Mouse (Mus musculus) heart, embryonic 11.5 days (tissue): ENCODE measurements around the gene Vps39. TPM values are rescaled to one million over a fixed set of nuclear protein-coding genes. Genes with fewer than 3 reads are reported as not detected.

Experiments
- ATAC-seq: fragments of 200-750 bp; cut with Nextera tagmentation; replicated peaks from 2 replicates; pipeline ENCODE4 v1.8.0; 2017; ENCODE audit warnings: moderate library complexity; ENCODE audit not compliant: insufficient number of reproducible peaks, low FRiP score, low TSS enrichment
- H3K27ac ChIP-seq: fragments of 300-500 bp; sonication (generic); 2 replicates; pipeline ENCODE4 v1.5.1; 2014; ENCODE audit warnings: mild to moderate bottlenecking, low read depth, low read length
- H3K27me3 ChIP-seq: fragments of 300-500 bp; sonication (generic); 2 replicates; pipeline ENCODE4 v1.6.1; 2014; ENCODE audit warnings: mild to moderate bottlenecking, low read length, mixed read lengths; ENCODE audit not compliant: control insufficient read depth, insufficient read depth
- H3K36me3 ChIP-seq: fragments of 300-500 bp; sonication (generic); 2 replicates; pipeline ENCODE4 v1.6.1; 2014; ENCODE audit warnings: mild to moderate bottlenecking, low read length, moderate library complexity, mixed read lengths; ENCODE audit not compliant: control insufficient read depth, insufficient read depth
- H3K4me1 ChIP-seq: fragments of 300-500 bp; sonication (generic); 2 replicates; pipeline ENCODE4 v1.6.1; 2014; ENCODE audit warnings: low read length; ENCODE audit not compliant: control insufficient read depth, insufficient read depth
- H3K4me2 ChIP-seq: fragments of 300-500 bp; sonication (generic); 2 replicates; pipeline ENCODE4 v1.6.1; 2014; ENCODE audit warnings: mild to moderate bottlenecking, moderate library complexity
- H3K4me3 ChIP-seq: fragments of 300-500 bp; sonication (generic); 2 replicates; pipeline ENCODE4 v1.5.1; 2014; ENCODE audit warnings: low read depth, low read length
- H3K9ac ChIP-seq: fragments of 300-500 bp; sonication (generic); 2 replicates; pipeline ENCODE4 v1.6.1; 2014; ENCODE audit warnings: mild to moderate bottlenecking, low read depth, low read length, moderate library complexity
- H3K9me3 ChIP-seq: fragments of 300-500 bp; sonication (generic); replicated peaks from 2 replicates; pipeline ENCODE4 v1.6.1; 2016; ENCODE audit warnings: low read length; ENCODE audit not compliant: control insufficient read depth
- WGBS: fragments of 180-500 bp; shearing (Covaris S2); extraction: QIAGEN DNeasy Blood & Tissue Kit; methylation state at CpG from one replicate; pipeline ENCODE4 v1.1.7; 2014; ENCODE audit not compliant: insufficient replicate concordance; 5-methylcytosine and 5-hydroxymethylcytosine counted together
- polyA plus RNA-seq: library from polyadenylated mRNA; unstranded; fragments of >200 nt; fragmentation: Nextera tagmentation; extraction: Ambion mirVana; gene quantifications from 2 replicates; pipeline ENCODE4 v1.2.1, GENCODE M21; 2014

Gene Vps39
- polyA plus RNA-seq, 1 experiment from 2014 or later: 19.1 TPM

GRCm38 (mm10) chr2:120314487-120314886 lies 38.5 kb downstream of the Vps39 start:
- 84% methylated on average over 4 of the region's 4 CpGs for WGBS
- Histone ChIP-seq H3K36me3 (peaks cover 5% of the 10 kb centered on the region; the same call in 1 of the 2 replicates), H3K4me1 (no peaks in the 10 kb centered on the region), H3K9ac (no peak overlapping the region), H3K9me3 (no peaks in the 10 kb centered on the region), H3K27me3 (no peaks in the 10 kb centered on the region), H3K4me2 (no peak overlapping the region), H3K4me3 (no peak overlapping the region), H3K27ac (no peak overlapping the region)
- ATAC-seq: no peak

- no peaks in the 10 kb centered on the region for H3K4me1 ChIP-seq
- no peaks in the 10 kb centered on the region for H3K9me3 ChIP-seq
- H3K9ac ChIP-seq: no peak within 1 kb of the TSS
- H3K36me3 ChIP-seq: peaks cover 5% of the 10 kb centered on the region; the same call in 1 of the 2 replicates
- 41% methylated on average over 3 of the region's 3 CpGs for WGBS
- no peak within 1 kb of the TSS for H3K27ac ChIP-seq
- no peak within 1 kb of the TSS for H3K4me2 ChIP-seq
- no peaks in the 10 kb centered on the region for H3K27me3 ChIP-seq
- ATAC-seq: no peak
- H3K4me3 ChIP-seq: no peak within 1 kb of the TSS
Observed at GRCm38 (mm10) chr2:120313976-120314375, 39.0 kb downstream of the Vps39 start, which contains the start of gene Pla2g4f. Gene Pla2g4f, minus strand, starts transcription at chr2:120314165.

DNA sequence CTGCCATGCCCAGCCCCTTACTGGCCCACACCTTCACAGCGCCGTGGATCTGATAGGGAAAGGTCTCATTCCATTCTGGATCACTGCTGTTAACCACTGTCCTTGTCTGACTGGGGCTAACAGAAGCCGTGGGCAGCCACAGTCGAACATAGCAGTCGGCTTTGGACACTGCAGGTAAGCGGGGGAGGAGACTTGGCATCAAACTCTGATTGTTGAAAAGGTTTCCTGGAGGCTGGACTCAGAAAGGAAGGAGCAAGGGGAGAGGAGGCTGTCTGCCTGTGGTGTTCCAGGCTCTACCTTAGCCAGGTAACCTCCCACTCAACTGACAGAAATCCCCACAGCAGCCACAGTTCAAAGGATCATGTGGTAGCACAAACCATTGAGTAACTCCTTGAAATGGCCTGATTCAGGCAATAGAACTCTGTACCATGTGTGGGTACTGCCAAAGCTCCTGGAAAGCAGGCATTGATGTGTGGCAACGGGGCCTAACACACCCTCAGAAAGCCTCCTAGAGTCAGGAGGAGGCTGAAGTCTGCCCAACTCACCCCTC lies 40.6 kb downstream of the Vps39 start:
- H3K4me2 ChIP-seq: no peak overlapping the region
- WGBS: 80% methylated on average over 7 of the region's 7 CpGs

DNA sequence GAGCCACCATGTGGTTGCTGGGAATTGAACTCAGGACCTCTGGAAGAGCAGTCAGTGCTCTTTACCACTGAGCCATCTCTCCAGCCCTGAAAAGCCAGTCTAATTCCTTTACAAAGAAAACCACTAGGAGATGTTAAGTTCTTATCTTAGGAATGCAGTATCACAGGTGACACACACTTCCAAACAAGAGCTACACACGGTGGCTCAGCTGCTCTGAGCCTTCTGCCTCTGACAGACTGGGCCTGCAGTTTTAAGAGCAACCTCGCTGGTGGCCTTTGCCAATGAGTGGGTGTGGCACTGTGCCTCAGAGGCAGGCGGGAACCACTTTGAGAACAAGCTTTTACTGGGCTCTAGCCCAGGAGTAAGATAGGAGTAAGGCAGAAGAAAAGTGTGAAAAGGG lies 48.8 kb downstream of the Vps39 start:
- 15% methylated on average over 3 of the region's 3 CpGs for WGBS
- H3K4me1 ChIP-seq: peaks cover 2% of the 10 kb centered on the region; the same call in 1 of the 2 replicates
- no peak for ATAC-seq
- no peak overlapping the region for H3K4me3 ChIP-seq
- H3K4me2 ChIP-seq: no peak overlapping the region
- no peak overlapping the region for H3K27ac ChIP-seq
- no peaks in the 10 kb centered on the region for H3K9me3 ChIP-seq
- H3K36me3 ChIP-seq: no peaks in the 10 kb centered on the region
- H3K9ac ChIP-seq: no peak overlapping the region
- no peaks in the 10 kb centered on the region for H3K27me3 ChIP-seq

More for the DNA sequence above, 40.6 kb downstream of the Vps39 start:
- Histone ChIP-seq H3K4me3 (no peak overlapping the region), H3K27ac (no peak overlapping the region), H3K27me3 (no peaks in the 10 kb centered on the region), H3K36me3 (peaks cover 2% of the 10 kb centered on the region; the same call in 1 of the 2 replicates), H3K9me3 (no peaks in the 10 kb centered on the region), H3K4me1 (no peaks in the 10 kb centered on the region), H3K9ac (no peak overlapping the region)
- ATAC-seq: no peak

DNA sequence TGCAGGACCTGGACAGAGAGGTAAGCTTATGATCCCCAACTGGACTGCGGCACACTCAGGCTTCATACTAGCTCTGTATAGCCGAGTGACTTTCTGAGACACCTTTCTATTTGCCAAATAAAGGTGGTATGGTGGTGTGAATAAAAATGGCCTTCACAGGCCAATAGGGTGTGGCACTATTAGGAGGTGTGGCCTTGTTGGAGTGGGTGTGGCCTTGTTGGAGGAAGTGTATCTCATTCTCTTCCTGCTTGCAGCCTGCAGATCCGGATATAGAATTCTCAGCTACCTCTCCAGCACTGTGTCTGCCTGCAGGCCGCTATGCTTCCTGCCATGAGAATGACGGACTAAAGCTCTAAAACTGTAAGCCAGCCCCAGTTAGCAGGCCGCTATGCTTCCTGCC lies 51.9 kb downstream of the Vps39 start:
- H3K27me3 ChIP-seq: no peaks in the 10 kb centered on the region
- H3K4me1 ChIP-seq: peaks cover 2% of the 10 kb centered on the region; the same call in 1 of the 2 replicates
- WGBS: 91% methylated on average over 6 of the region's 6 CpGs
- H3K4me2 ChIP-seq: no peak overlapping the region
- ATAC-seq: no peak
- no peaks in the 10 kb centered on the region for H3K36me3 ChIP-seq
- no peaks in the 10 kb centered on the region for H3K9me3 ChIP-seq
- H3K27ac ChIP-seq: no peak overlapping the region
- H3K9ac ChIP-seq: no peak overlapping the region
- no peak overlapping the region for H3K4me3 ChIP-seq

- 82% methylated on average over 4 of the region's 4 CpGs for WGBS
- Histone ChIP-seq H3K9me3 (no peaks in the 10 kb centered on the region), H3K4me2 (no peak overlapping the region), H3K36me3 (no peaks in the 10 kb centered on the region), H3K9ac (no peak overlapping the region), H3K4me3 (no peak overlapping the region), H3K4me1 (peaks cover 2% of the 10 kb centered on the region; the same call in 1 of the 2 replicates), H3K27ac (no peak overlapping the region), H3K27me3 (no peaks in the 10 kb centered on the region)
- ATAC-seq: no peak
Observed at GRCm38 (mm10) chr2:120299866-120300265, 53.1 kb downstream of the Vps39 start.

GRCm38 (mm10) chr2:120296160-120296559 lies 56.8 kb downstream of the Vps39 start:
- H3K27me3 ChIP-seq: no peaks in the 10 kb centered on the region
- H3K27ac ChIP-seq: no peak overlapping the region
- no peak for ATAC-seq
- H3K9ac ChIP-seq: no peak overlapping the region
- no peaks in the 10 kb centered on the region for H3K4me1 ChIP-seq
- H3K36me3 ChIP-seq: no peaks in the 10 kb centered on the region
- 25% methylated on average over 2 of the region's 2 CpGs for WGBS
- no peak overlapping the region for H3K4me3 ChIP-seq
- no peak overlapping the region for H3K4me2 ChIP-seq
- H3K9me3 ChIP-seq: no peaks in the 10 kb centered on the region

DNA sequence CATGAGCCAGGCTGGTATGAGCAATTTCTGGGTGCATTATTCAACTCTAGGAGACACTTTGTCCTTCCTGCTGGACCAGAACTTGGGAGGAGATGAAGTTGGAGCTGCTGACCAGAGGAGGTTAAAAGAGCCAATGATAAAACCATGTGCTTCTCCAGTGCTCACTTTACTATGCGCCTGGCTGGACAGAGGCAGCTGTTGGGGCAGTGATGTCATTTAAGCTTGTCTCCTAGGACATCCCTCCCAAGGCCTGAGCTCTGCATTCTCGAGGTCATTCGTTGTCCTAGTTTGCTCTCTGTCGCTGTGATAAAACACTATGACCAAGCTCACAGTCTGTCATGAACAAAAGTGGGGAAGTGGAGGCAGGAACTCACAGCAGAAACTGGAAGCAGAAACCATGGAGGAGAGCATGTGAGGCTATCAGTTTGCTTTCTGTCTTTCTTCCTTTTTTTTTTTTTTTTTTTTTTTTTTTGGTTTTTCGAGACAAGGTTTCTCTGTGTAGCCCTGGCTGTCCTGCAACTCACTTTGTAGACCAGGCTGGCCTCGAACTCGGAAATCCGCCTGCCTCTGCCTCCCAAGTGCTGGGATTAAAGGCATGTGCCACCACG lies 61.4 kb downstream of the Vps39 start:
- 82% methylated on average over 8 of the region's 9 CpGs for WGBS
- Histone ChIP-seq H3K36me3 (no peaks in the 10 kb centered on the region), H3K4me2 (no peak overlapping the region), H3K9me3 (no peaks in the 10 kb centered on the region), H3K9ac (no peak overlapping the region), H3K27ac (no peak overlapping the region), H3K4me1 (no peaks in the 10 kb centered on the region), H3K27me3 (no peaks in the 10 kb centered on the region), H3K4me3 (no peak overlapping the region)
- ATAC-seq: no peak

DNA sequence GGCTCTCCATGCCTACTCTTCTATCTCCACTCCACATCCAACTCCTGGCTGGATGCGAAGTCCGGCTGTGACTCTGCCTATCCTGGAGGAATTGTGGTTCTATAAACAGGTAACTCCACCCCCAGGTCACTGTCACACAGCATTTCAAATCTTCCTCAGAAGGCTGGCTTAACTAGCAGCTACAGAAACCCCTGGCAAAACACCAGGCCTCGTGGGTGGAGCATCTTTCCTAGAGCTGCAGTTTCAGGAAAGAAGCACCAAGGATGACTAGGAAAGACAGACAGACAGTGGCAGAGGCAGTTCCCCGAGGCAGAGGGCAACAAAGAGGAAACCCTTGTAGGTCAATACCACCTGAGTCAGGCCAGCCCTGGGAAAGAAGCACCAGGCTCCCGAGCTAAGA lies 63.9 kb downstream of the Vps39 start, which contains the start of gene Pla2g4d:
TSS of gene Pla2g4d (minus strand) at position 203 of the 400 bp plus-strand sequence.
- H3K36me3 ChIP-seq: no peaks in the 10 kb centered on the region
- no peak within 1 kb of the TSS for H3K27ac ChIP-seq
- no peaks in the 10 kb centered on the region for H3K4me1 ChIP-seq
- ATAC-seq: no peak
- no peak within 1 kb of the TSS for H3K4me2 ChIP-seq
- H3K4me3 ChIP-seq: no peak within 1 kb of the TSS
- H3K27me3 ChIP-seq: no peaks in the 10 kb centered on the region
- no peaks in the 10 kb centered on the region for H3K9me3 ChIP-seq
- no peak within 1 kb of the TSS for H3K9ac ChIP-seq
- WGBS: 70% methylated on average over 5 of the region's 5 CpGs
